Mouse (Mus musculus) intestine, postnatal 0 days (tissue): ENCODE measurements around the gene Scn11a. TPM values are rescaled to one million over a fixed set of nuclear protein-coding genes. Genes with fewer than 3 reads are reported as not detected.

Experiments used
- ATAC-seq: fragments of 200-750 bp; cut with Nextera tagmentation; 2 replicates; pipeline ENCODE4 v1.8.0; 2017; ENCODE audit warnings: mild to moderate bottlenecking, moderate TSS enrichment, moderate library complexity
- H3K27ac ChIP-seq: fragments of 300-500 bp; sonication (generic); 2 replicates; pipeline ENCODE4 v1.5.1; 2014; ENCODE audit warnings: mild to moderate bottlenecking, low read depth, low read length, moderate library complexity
- H3K27me3 ChIP-seq: fragments of 300-500 bp; sonication (generic); replicated peaks from 2 replicates; pipeline ENCODE4 v1.6.1; 2014; ENCODE audit warnings: low read length, mixed read lengths; ENCODE audit not compliant: control insufficient read depth, insufficient read depth
- H3K36me3 ChIP-seq: fragments of 300-500 bp; sonication (generic); 2 replicates; pipeline ENCODE4 v1.6.1; 2014; ENCODE audit warnings: mild to moderate bottlenecking, moderate library complexity; ENCODE audit not compliant: control insufficient read depth, insufficient read depth
- H3K4me1 ChIP-seq: fragments of 300-500 bp; sonication (generic); replicated peaks from 2 replicates; pipeline ENCODE4 v1.6.1; 2014; ENCODE audit warnings: antibody characterized with exemption, low read length, mixed read lengths; ENCODE audit not compliant: control insufficient read depth, insufficient read depth
- H3K4me2 ChIP-seq: fragments of 300-500 bp; sonication (generic); replicated peaks from 2 replicates; pipeline ENCODE4 v1.6.1; 2014; ENCODE audit warnings: low read depth, mild to moderate bottlenecking, moderate library complexity
- H3K4me3 ChIP-seq: fragments of 300-500 bp; sonication (generic); 2 replicates; pipeline ENCODE4 v1.5.1; 2014; ENCODE audit warnings: low read depth, low read length
- H3K9ac ChIP-seq: fragments of 300-500 bp; sonication (generic); 2 replicates; pipeline ENCODE4 v1.6.1; 2014; ENCODE audit warnings: mild to moderate bottlenecking, low read depth, low read length
- H3K9me3 ChIP-seq: fragments of 300-500 bp; sonication (generic); 2 replicates; pipeline ENCODE4 v1.6.1; 2016; ENCODE audit warnings: mixed run types; ENCODE audit not compliant: control insufficient read depth
- CTCF ChIP-seq: sonication (generic); IDR thresholded peaks from 2 replicates; pipeline ENCODE4 v1.5.1; 2016; ENCODE audit warnings: low read depth, mild to moderate bottlenecking, control low read depth, antibody characterized with exemption, moderate library complexity
- WGBS: fragments of 180-500 bp; shearing (Covaris S2); extraction: QIAGEN DNeasy Blood & Tissue Kit; methylation state at CpG from one replicate; pipeline ENCODE4 v1.1.7; 2014; 5-methylcytosine and 5-hydroxymethylcytosine counted together
- polyA plus RNA-seq: library from polyadenylated mRNA; unstranded; fragments of >200 nt; fragmentation: Nextera tagmentation; extraction: Ambion mirVana; gene quantifications from 2 replicates; pipeline ENCODE4 v1.2.1, GENCODE M21; 2015

Scn11a gene
- polyA plus RNA-seq, result 0.20 and 0.25 TPM in 2 replicates

DNA sequence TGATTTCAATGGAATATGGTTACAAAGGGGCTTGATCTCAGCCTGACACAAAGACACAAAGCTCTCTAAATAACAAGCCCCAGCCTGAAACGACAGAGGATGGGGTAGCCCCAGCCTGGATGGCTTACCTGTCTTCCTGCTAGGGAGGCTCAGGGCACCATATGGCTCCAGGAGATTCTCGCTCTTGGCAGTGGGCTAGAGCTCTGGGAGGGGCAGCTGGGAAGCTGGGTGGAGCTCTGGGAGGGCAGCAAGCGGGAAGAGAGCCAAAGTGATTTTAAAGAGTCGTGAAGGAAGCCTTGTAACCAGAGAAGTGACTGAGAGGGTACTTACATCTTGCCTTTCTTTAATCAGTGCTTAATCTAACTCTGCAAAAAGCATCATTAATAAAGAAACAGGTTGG lies at the start of gene Scn11a:
Gene Scn11a, minus strand, starts transcription at position 160 of the 400 bp plus-strand sequence.
- H3K9me3 ChIP-seq, result no peaks in the 10 kb centered on the region
- no peaks in the 10 kb centered on the region for H3K27me3 ChIP-seq
- no peak within 1 kb of the TSS for H3K9ac ChIP-seq
- no peak within 1 kb of the TSS for H3K4me3 ChIP-seq
- H3K36me3 ChIP-seq, result no peaks in the 10 kb centered on the region
- no peaks in the 10 kb centered on the region for H3K4me1 ChIP-seq
- H3K4me2 ChIP-seq, result no peak within 1 kb of the TSS
- no peak within 1 kb of the TSS for H3K27ac ChIP-seq
- 31% methylated on average over 4 of the region's 4 CpGs for whole genome bisulfite sequencing
- no peak for ATAC-seq
- TF ChIP-seq CTCF, result no peak

DNA sequence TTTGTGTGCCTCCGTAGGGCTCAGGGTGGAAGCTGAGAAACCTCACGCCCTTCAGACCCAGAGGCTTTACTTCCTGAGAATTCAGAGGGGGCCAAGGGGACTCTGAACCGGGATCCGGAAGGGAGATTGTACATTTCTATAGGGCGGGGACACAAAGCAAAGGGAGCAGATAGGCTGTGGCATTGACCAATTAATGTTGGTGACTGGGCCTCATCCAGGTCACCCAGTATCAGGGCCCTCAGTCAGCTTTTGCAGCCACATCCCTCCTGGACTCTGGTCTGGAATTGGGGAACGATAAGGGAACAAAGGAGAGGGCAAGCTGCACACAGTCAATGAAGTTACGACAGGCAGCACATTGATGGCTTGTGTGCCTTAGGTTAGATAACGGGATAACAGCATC lies 28.9 kb upstream of the Scn11a start:
- H3K9me3 ChIP-seq, result no peaks in the 10 kb centered on the region
- no peak overlapping the region for H3K4me3 ChIP-seq
- no peaks in the 10 kb centered on the region for H3K27me3 ChIP-seq
- no peaks in the 10 kb centered on the region for H3K36me3 ChIP-seq
- H3K27ac ChIP-seq, result no peak overlapping the region
- 38% methylated on average over 8 of the region's 8 CpGs for WGBS
- no peaks in the 10 kb centered on the region for H3K4me1 ChIP-seq
- H3K9ac ChIP-seq, result no peak overlapping the region
- TF ChIP-seq CTCF, result no peak
- ATAC-seq, result peak; percentile 82
- H3K4me2 ChIP-seq, result no peak overlapping the region

- no peaks in the 10 kb centered on the region for H3K4me1 ChIP-seq
- no peaks in the 10 kb centered on the region for H3K9me3 ChIP-seq
- H3K9ac ChIP-seq, result no peak overlapping the region
- WGBS, result 51% methylated on average over 2 of the region's 2 CpGs
- TF ChIP-seq CTCF, result no peak
- H3K27ac ChIP-seq, result no peak overlapping the region
- no peak overlapping the region for H3K4me2 ChIP-seq
- no peak overlapping the region for H3K4me3 ChIP-seq
- no peaks in the 10 kb centered on the region for H3K27me3 ChIP-seq
- no peak for ATAC-seq
- no peaks in the 10 kb centered on the region for H3K36me3 ChIP-seq
Observed at GRCm38 (mm10) chr9:119853071-119853846, 28.0 kb upstream of the Scn11a start.

- Histone ChIP-seq H3K4me2 (no peak overlapping the region), H3K4me1 (no peaks in the 10 kb centered on the region), H3K9me3 (no peaks in the 10 kb centered on the region), H3K27me3 (no peaks in the 10 kb centered on the region), H3K9ac (no peak overlapping the region), H3K27ac (no peak overlapping the region), H3K36me3 (no peaks in the 10 kb centered on the region), H3K4me3 (no peak overlapping the region)
- no peak for ATAC-seq
- peak; percentile 44 for TF ChIP-seq CTCF
- WGBS, result 77% methylated on average over 10 of the region's 10 CpGs
Observed at GRCm38 (mm10) chr9:119852347-119853030, 27.2 kb upstream of the Scn11a start.

- no peak overlapping the region for H3K27ac ChIP-seq
- no peak overlapping the region for H3K4me3 ChIP-seq
- H3K9ac ChIP-seq, result no peak overlapping the region
- H3K36me3 ChIP-seq, result no peaks in the 10 kb centered on the region
- no peaks in the 10 kb centered on the region for H3K27me3 ChIP-seq
- 14% methylated on average over 8 of the region's 8 CpGs for WGBS
- H3K9me3 ChIP-seq, result no peaks in the 10 kb centered on the region
- no peaks in the 10 kb centered on the region for H3K4me1 ChIP-seq
- ATAC-seq, result no peak
- TF ChIP-seq CTCF, result no peak
- no peak overlapping the region for H3K4me2 ChIP-seq
Observed at GRCm38 (mm10) chr9:119849214-119849613, 24.0 kb upstream of the Scn11a start.

GRCm38 (mm10) chr9:119848671-119849070 lies 23.4 kb upstream of the Scn11a start:
- Histone ChIP-seq H3K4me1 (no peaks in the 10 kb centered on the region), H3K4me3 (no peak overlapping the region), H3K27ac (no peak overlapping the region), H3K36me3 (no peaks in the 10 kb centered on the region), H3K9me3 (no peaks in the 10 kb centered on the region), H3K27me3 (no peaks in the 10 kb centered on the region), H3K4me2 (no peak overlapping the region), H3K9ac (no peak overlapping the region)
- no peak for ATAC-seq
- no peak for TF ChIP-seq CTCF
- WGBS, result 50% methylated on average over 7 of the region's 7 CpGs
